Mouse (Mus musculus) c-Kit-positive CD71-negative TER-119-negative erythroid progenitor cells, embryonic 14.5 days (primary cell): ENCODE measurements around the gene Prps1l1.

Experiments
- DNase-seq: peaks from one replicate; pipeline ENCODE4 v3.0.0-alpha.2; 2013; ENCODE audit warnings: low read depth

The Prps1l1 gene

DNA sequence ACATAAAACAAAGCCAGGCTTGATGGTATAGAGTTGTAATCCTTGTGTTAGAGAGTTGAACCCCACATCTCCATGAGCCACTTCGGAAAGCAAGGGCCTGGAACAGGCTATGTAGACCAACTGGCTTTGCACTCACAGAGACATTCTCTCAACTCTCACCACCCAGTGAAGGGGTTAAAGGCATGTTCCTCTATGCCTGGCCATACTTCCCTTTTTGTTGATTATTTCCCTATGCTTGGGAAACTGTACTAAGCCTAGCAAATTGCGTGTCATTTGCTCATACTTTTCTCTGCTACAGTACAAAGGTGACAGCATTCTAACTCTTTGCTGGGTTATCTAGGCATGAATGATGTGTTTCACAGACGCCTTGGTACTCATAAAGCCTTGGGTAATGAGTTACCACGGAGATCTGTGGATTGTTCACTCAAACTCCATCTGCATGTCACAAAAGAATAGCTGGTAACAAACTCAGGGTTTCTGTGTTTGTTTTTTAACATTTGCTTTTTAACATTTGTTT lies 41.4 kb downstream of the Prps1l1 start:
- no peak for DNase-seq

GRCm38 (mm10) chr12:35027533-35027932 lies 43.0 kb downstream of the Prps1l1 start:
- DNase-seq, result no peak
